Mouse (Mus musculus) stomach, embryonic 15.5 days (tissue): ENCODE measurements around the gene Il18rap. TPM values are rescaled to one million over a fixed set of nuclear protein-coding genes. Genes with fewer than 3 reads are reported as not detected.

Experiments
- ATAC-seq: fragments of 200-750 bp; cut with Nextera tagmentation; 2 replicates; pipeline ENCODE4 v1.8.0; 2017; ENCODE audit warnings: low read depth, moderate number of reproducible peaks, moderate TSS enrichment; ENCODE audit not compliant: insufficient read depth, low FRiP score
- H3K27ac ChIP-seq: fragments of 300-500 bp; sonication (generic); 2 replicates; pipeline ENCODE4 v1.5.1; 2015; ENCODE audit warnings: mild to moderate bottlenecking, inconsistent platforms
- H3K27me3 ChIP-seq: fragments of 300-500 bp; sonication (generic); replicated peaks from 2 replicates; pipeline ENCODE4 v1.6.1; 2015; ENCODE audit warnings: inconsistent platforms
- H3K36me3 ChIP-seq: fragments of 300-500 bp; sonication (generic); 2 replicates; pipeline ENCODE4 v1.6.1; 2015; ENCODE audit warnings: inconsistent platforms
- H3K4me1 ChIP-seq: fragments of 300-500 bp; sonication (generic); 2 replicates; pipeline ENCODE4 v1.6.1; 2015; ENCODE audit warnings: inconsistent platforms
- H3K4me2 ChIP-seq: fragments of 300-500 bp; sonication (generic); 2 replicates; pipeline ENCODE4 v1.6.1; 2015; ENCODE audit warnings: mild to moderate bottlenecking, inconsistent platforms
- H3K4me3 ChIP-seq: fragments of 300-500 bp; sonication (generic); replicated peaks from 2 replicates; pipeline ENCODE4 v1.5.1; 2015; ENCODE audit warnings: inconsistent platforms
- H3K9ac ChIP-seq: fragments of 300-500 bp; sonication (generic); 2 replicates; pipeline ENCODE4 v1.6.1; 2015; ENCODE audit warnings: inconsistent platforms
- H3K9me3 ChIP-seq: fragments of 300-500 bp; sonication (generic); 2 replicates; pipeline ENCODE4 v1.6.1; 2016; ENCODE audit warnings: inconsistent platforms
- WGBS: fragments of 180-500 bp; shearing (Covaris S2); methylation state at CpG from one replicate; pipeline ENCODE4 v1.1.7; 2015; 5-methylcytosine and 5-hydroxymethylcytosine counted together
- polyA plus RNA-seq: library from polyadenylated mRNA; unstranded; fragments of >200 nt; fragmentation: Nextera tagmentation; extraction: Ambion mirVana; gene quantifications from 2 replicates; pipeline ENCODE4 v1.2.1, GENCODE M21; 2015

Il18rap gene
- 0.52 and 0.73 TPM in 2 replicates for polyA plus RNA-seq

GRCm38 (mm10) chr1:40514851-40515585 lies at the start of gene Il18rap:
Il18rap (plus strand) TSS chr1:40515362.
- WGBS, result 49% methylated on average over 9 of the region's 9 CpGs
- Histone ChIP-seq H3K27me3 (no peaks in the 10 kb centered on the region), H3K4me3 (no peak within 1 kb of the TSS), H3K9me3 (no peaks in the 10 kb centered on the region), H3K4me1 (no peaks in the 10 kb centered on the region), H3K27ac (no peak within 1 kb of the TSS), H3K4me2 (no peak within 1 kb of the TSS), H3K9ac (no peak within 1 kb of the TSS), H3K36me3 (no peaks in the 10 kb centered on the region)
- no peak for ATAC-seq

GRCm38 (mm10) chr1:40465477-40466430 lies 49.4 kb upstream of the Il18rap start, which contains the start of gene Il18r1:
Il18r1 (plus strand) TSS chr1:40465552.
- Histone ChIP-seq H3K4me3 (peak within 1 kb of the TSS; percentile 7; the same call in 1 of the 2 replicates), H3K4me1 (no peaks in the 10 kb centered on the region), H3K9ac (no peak within 1 kb of the TSS), H3K4me2 (peak within 1 kb of the TSS; percentile 8; the same call in 1 of the 2 replicates), H3K27ac (no peak within 1 kb of the TSS), H3K27me3 (no peaks in the 10 kb centered on the region), H3K9me3 (no peaks in the 10 kb centered on the region), H3K36me3 (no peaks in the 10 kb centered on the region)
- WGBS, result 39% methylated on average over 20 of the region's 20 CpGs
- 0 out of 2 replicates have a peak, but pooled peaks have one; percentile 35 for ATAC-seq

- Histone ChIP-seq H3K36me3 (no peaks in the 10 kb centered on the region), H3K27me3 (no peaks in the 10 kb centered on the region), H3K4me2 (no peak overlapping the region), H3K4me3 (no peak overlapping the region), H3K27ac (no peak overlapping the region), H3K4me1 (no peaks in the 10 kb centered on the region), H3K9me3 (no peaks in the 10 kb centered on the region), H3K9ac (no peak overlapping the region)
- 84% methylated on average over 4 of the region's 4 CpGs for WGBS
- no peak for ATAC-seq
These were observed 47.9 kb upstream of the Il18rap start for GRCm38 (mm10) chr1:40467306-40467705.

- H3K4me2 ChIP-seq, result no peak overlapping the region
- H3K9me3 ChIP-seq, result no peaks in the 10 kb centered on the region
- 55% methylated on average over 2 of the region's 2 CpGs for WGBS
- no peaks in the 10 kb centered on the region for H3K36me3 ChIP-seq
- H3K9ac ChIP-seq, result no peak overlapping the region
- no peaks in the 10 kb centered on the region for H3K27me3 ChIP-seq
- no peaks in the 10 kb centered on the region for H3K4me1 ChIP-seq
- no peak for ATAC-seq
- no peak overlapping the region for H3K27ac ChIP-seq
- H3K4me3 ChIP-seq, result no peak overlapping the region
These were observed 46.4 kb upstream of the Il18rap start for GRCm38 (mm10) chr1:40468805-40469204.

- H3K4me3 ChIP-seq, result no peak overlapping the region
- WGBS, result 79% methylated on average over 12 of the region's 12 CpGs
- no peaks in the 10 kb centered on the region for H3K36me3 ChIP-seq
- H3K4me2 ChIP-seq, result no peak overlapping the region
- H3K4me1 ChIP-seq, result no peaks in the 10 kb centered on the region
- H3K27ac ChIP-seq, result no peak overlapping the region
- H3K9ac ChIP-seq, result no peak overlapping the region
- no peaks in the 10 kb centered on the region for H3K27me3 ChIP-seq
- no peak for ATAC-seq
- no peaks in the 10 kb centered on the region for H3K9me3 ChIP-seq
These were observed 45.3 kb upstream of the Il18rap start for GRCm38 (mm10) chr1:40469900-40470299.

- Histone ChIP-seq H3K36me3 (no peaks in the 10 kb centered on the region), H3K27ac (no peak overlapping the region), H3K9me3 (no peaks in the 10 kb centered on the region), H3K27me3 (no peaks in the 10 kb centered on the region), H3K9ac (no peak overlapping the region), H3K4me1 (no peaks in the 10 kb centered on the region), H3K4me3 (no peak overlapping the region), H3K4me2 (no peak overlapping the region)
- no peak for ATAC-seq
- WGBS, result 87% methylated on average over 1 of the region's 1 CpGs
These were observed 42.8 kb upstream of the Il18rap start for GRCm38 (mm10) chr1:40472401-40472800.

GRCm38 (mm10) chr1:40473640-40474039 lies 41.5 kb upstream of the Il18rap start:
- Histone ChIP-seq H3K36me3 (no peaks in the 10 kb centered on the region), H3K9me3 (no peaks in the 10 kb centered on the region), H3K4me3 (no peak overlapping the region), H3K9ac (no peak overlapping the region), H3K27me3 (no peaks in the 10 kb centered on the region), H3K4me1 (no peaks in the 10 kb centered on the region), H3K27ac (no peak overlapping the region), H3K4me2 (no peak overlapping the region)
- ATAC-seq, result no peak
- 86% methylated on average over 4 of the region's 4 CpGs for WGBS

GRCm38 (mm10) chr1:40474336-40474735 lies 40.8 kb upstream of the Il18rap start:
- Histone ChIP-seq H3K9me3 (no peaks in the 10 kb centered on the region), H3K27ac (no peak overlapping the region), H3K4me1 (no peaks in the 10 kb centered on the region), H3K4me3 (no peak overlapping the region), H3K4me2 (no peak overlapping the region), H3K27me3 (no peaks in the 10 kb centered on the region), H3K9ac (no peak overlapping the region), H3K36me3 (no peaks in the 10 kb centered on the region)
- no peak for ATAC-seq
- 69% methylated on average over 5 of the region's 5 CpGs for whole genome bisulfite sequencing

- ATAC-seq, result no peak
- H3K4me3 ChIP-seq, result no peak overlapping the region
- no peaks in the 10 kb centered on the region for H3K27me3 ChIP-seq
- H3K4me2 ChIP-seq, result no peak overlapping the region
- H3K36me3 ChIP-seq, result no peaks in the 10 kb centered on the region
- no peak overlapping the region for H3K9ac ChIP-seq
- H3K27ac ChIP-seq, result no peak overlapping the region
- no peaks in the 10 kb centered on the region for H3K9me3 ChIP-seq
- WGBS, result 47% methylated on average over 3 of the region's 3 CpGs
- H3K4me1 ChIP-seq, result no peaks in the 10 kb centered on the region
These were observed 39.5 kb upstream of the Il18rap start for GRCm38 (mm10) chr1:40475697-40476096.

GRCm38 (mm10) chr1:40476756-40477155 lies 38.4 kb upstream of the Il18rap start:
- no peaks in the 10 kb centered on the region for H3K27me3 ChIP-seq
- H3K4me2 ChIP-seq, result no peak overlapping the region
- no peaks in the 10 kb centered on the region for H3K36me3 ChIP-seq
- WGBS, result 58% methylated on average over 4 of the region's 4 CpGs
- H3K9ac ChIP-seq, result no peak overlapping the region
- H3K27ac ChIP-seq, result no peak overlapping the region
- H3K4me3 ChIP-seq, result no peak overlapping the region
- no peak for ATAC-seq
- no peaks in the 10 kb centered on the region for H3K9me3 ChIP-seq
- H3K4me1 ChIP-seq, result no peaks in the 10 kb centered on the region

- no peak overlapping the region for H3K4me3 ChIP-seq
- 64% methylated on average over 6 of the region's 6 CpGs for WGBS
- no peaks in the 10 kb centered on the region for H3K9me3 ChIP-seq
- no peak for ATAC-seq
- H3K9ac ChIP-seq, result no peak overlapping the region
- no peak overlapping the region for H3K27ac ChIP-seq
- no peak overlapping the region for H3K4me2 ChIP-seq
- no peaks in the 10 kb centered on the region for H3K27me3 ChIP-seq
- no peaks in the 10 kb centered on the region for H3K4me1 ChIP-seq
- no peaks in the 10 kb centered on the region for H3K36me3 ChIP-seq
These were observed 35.6 kb upstream of the Il18rap start for GRCm38 (mm10) chr1:40479505-40479923.

GRCm38 (mm10) chr1:40494594-40494993 lies 20.6 kb upstream of the Il18rap start:
- no peak overlapping the region for H3K4me2 ChIP-seq
- no peaks in the 10 kb centered on the region for H3K36me3 ChIP-seq
- WGBS, result 76% methylated on average over 4 of the region's 4 CpGs
- ATAC-seq, result no peak
- no peak overlapping the region for H3K9ac ChIP-seq
- no peaks in the 10 kb centered on the region for H3K9me3 ChIP-seq
- no peaks in the 10 kb centered on the region for H3K27me3 ChIP-seq
- H3K4me3 ChIP-seq, result no peak overlapping the region
- no peak overlapping the region for H3K27ac ChIP-seq
- H3K4me1 ChIP-seq, result no peaks in the 10 kb centered on the region
